Mouse (Mus musculus) skeletal muscle tissue, postnatal 0 days (tissue): ENCODE data around the gene Medag. TPM values are rescaled to one million over a fixed set of nuclear protein-coding genes. Genes with fewer than 3 reads are reported as not detected.

ENCODE experiments used
- polyA plus RNA-seq: library from polyadenylated mRNA; unstranded; fragments of >200 nt; fragmentation: Nextera tagmentation; extraction: Ambion mirVana; gene quantifications from 2 replicates; pipeline ENCODE4 v1.2.1, GENCODE M21; 2015

The Medag gene
- 7.2 and 8.3 TPM in 2 replicates for polyA plus RNA-seq

GRCm38 (mm10) chr5:149411509-149412193 lies at the start of gene Medag:
Gene Medag, plus strand, starts transcription at chr5:149411749.

GRCm38 (mm10) chr5:149439531-149440179 lies 28.1 kb downstream of the Medag start, which contains the start of gene Tex26:
Gene Tex26, plus strand, starts transcription at chr5:149439660.

Other genes with a start within 250 kb of the Medag start
- 21.3 and 24.3 TPM in 2 replicates for gene Uspl1, start 227.4 kb upstream of the Medag start, polyA plus RNA-seq
- 457 and 564 TPM in 2 replicates for gene Hmgb1, start 227.3 kb upstream of the Medag start, polyA plus RNA-seq
- 22.4 and 27.8 TPM in 2 replicates for gene Alox5ap, start 147.0 kb upstream of the Medag start, polyA plus RNA-seq
- gene Tex26, start 27.9 kb downstream of the Medag start, polyA plus RNA-seq = 0.32 and 0.39 TPM in 2 replicates
- gene Wdr95, start 116.9 kb downstream of the Medag start, polyA plus RNA-seq = 0.14 and 0.28 TPM in 2 replicates
- 14.3 and 14.7 TPM in 2 replicates for gene Hsph1, start 224.6 kb downstream of the Medag start, polyA plus RNA-seq